Mouse (Mus musculus) megakaryocyte, embryonic 14.5 days (primary cell): Measurements from ENCODE around the gene Borcs6.

Experiments used
- FLI1 ChIP-seq: IDR thresholded peaks from 2 replicates; pipeline ENCODE4 v1.6.1; 2012; ENCODE audit warnings: low read length, inconsistent platforms, mixed read lengths
- GATA1 ChIP-seq: IDR thresholded peaks from 3 replicates; pipeline ENCODE4 v1.6.1; 2012; ENCODE audit warnings: mixed read lengths, low read length, inconsistent platforms, borderline replicate concordance

- TF ChIP-seq GATA1 (no peak), FLI1 (no peak)
Measured at GRCm38 (mm10) chr11:69108223-69108622, 48.7 kb downstream of the Borcs6 start.
